Mouse (Mus musculus) forebrain, embryonic 15.5 days (tissue): ENCODE measurements around the gene Prcd. TPM values are rescaled to one million over a fixed set of nuclear protein-coding genes. Genes with fewer than 3 reads are reported as not detected.

Experiments
- ATAC-seq: fragments of 200-750 bp; cut with Nextera tagmentation; replicated peaks from 2 replicates; pipeline ENCODE4 v1.8.0; 2017; ENCODE audit warnings: mild to moderate bottlenecking, moderate TSS enrichment, moderate library complexity
- H3K27ac ChIP-seq: fragments of 300-500 bp; sonication (generic); replicated peaks from 2 replicates; pipeline ENCODE4 v1.5.1; 2015; ENCODE audit warnings: mild to moderate bottlenecking, inconsistent platforms
- H3K27me3 ChIP-seq: fragments of 300-500 bp; sonication (generic); 2 replicates; pipeline ENCODE4 v1.6.1; 2015; ENCODE audit warnings: inconsistent platforms
- H3K36me3 ChIP-seq: fragments of 300-500 bp; sonication (generic); 2 replicates; pipeline ENCODE4 v1.6.1; 2015; ENCODE audit warnings: mild to moderate bottlenecking, inconsistent platforms
- H3K4me1 ChIP-seq: fragments of 300-500 bp; sonication (generic); 2 replicates; pipeline ENCODE4 v1.6.1; 2015; ENCODE audit warnings: inconsistent platforms
- H3K4me2 ChIP-seq: fragments of 300-500 bp; sonication (generic); replicated peaks from 2 replicates; pipeline ENCODE4 v1.6.1; 2015; ENCODE audit warnings: mild to moderate bottlenecking, inconsistent platforms
- H3K4me3 ChIP-seq: fragments of 300-500 bp; sonication (generic); 2 replicates; pipeline ENCODE4 v1.5.1; 2015; ENCODE audit warnings: mild to moderate bottlenecking, inconsistent platforms
- H3K9ac ChIP-seq: fragments of 300-500 bp; sonication (generic); replicated peaks from 2 replicates; pipeline ENCODE4 v1.6.1; 2015; ENCODE audit warnings: mild to moderate bottlenecking, inconsistent platforms
- H3K9me3 ChIP-seq: fragments of 300-500 bp; sonication (generic); 2 replicates; pipeline ENCODE4 v1.6.1; 2016; ENCODE audit warnings: inconsistent platforms
- WGBS: fragments of 180-500 bp; shearing (Covaris S2); methylation state at CpG from one replicate; pipeline ENCODE4 v1.1.7; 2015; ENCODE audit warnings: mixed read lengths; 5-methylcytosine and 5-hydroxymethylcytosine counted together
- polyA plus RNA-seq: library from polyadenylated mRNA; unstranded; fragments of >200 nt; fragmentation: Nextera tagmentation; extraction: Ambion mirVana; gene quantifications from 2 replicates; pipeline ENCODE4 v1.2.1, GENCODE M21; 2015

The Prcd gene
- polyA plus RNA-seq, 1 experiment from 2014 or later: 2.0 TPM

DNA sequence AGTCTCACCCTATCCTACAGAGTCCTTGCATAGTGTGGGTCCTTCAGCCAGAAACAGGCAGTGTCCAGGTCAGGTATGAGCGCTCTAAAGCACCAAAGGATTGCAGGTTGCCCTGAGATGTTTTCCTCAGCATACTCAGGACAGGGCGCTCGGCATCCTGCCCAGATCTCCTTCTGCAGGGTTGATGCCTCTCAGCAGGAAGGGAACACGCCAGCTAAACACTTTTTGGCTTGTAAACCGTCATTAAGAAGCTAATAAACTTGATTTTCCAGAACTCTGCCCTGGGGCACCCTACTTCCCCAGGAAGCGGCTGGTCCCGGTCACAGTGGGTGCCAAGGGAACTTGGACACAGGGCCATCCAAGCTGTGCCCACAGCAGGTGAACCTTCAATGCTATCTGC is 34.2 kb upstream of the Prcd start:
- WGBS: 89% methylated on average over 7 of the region's 7 CpGs
- H3K9me3 ChIP-seq: no peaks in the 10 kb centered on the region
- no peak overlapping the region for H3K9ac ChIP-seq
- ATAC-seq: no peak
- H3K4me1 ChIP-seq: peaks cover 27% of the 10 kb centered on the region
- no peak overlapping the region for H3K4me3 ChIP-seq
- peaks cover 8% of the 10 kb centered on the region for H3K27me3 ChIP-seq
- no peak overlapping the region for H3K4me2 ChIP-seq
- H3K36me3 ChIP-seq: no peaks in the 10 kb centered on the region
- no peak overlapping the region for H3K27ac ChIP-seq

- 81% methylated on average over 8 of the region's 8 CpGs for WGBS
- Histone ChIP-seq H3K27ac (no peak overlapping the region), H3K9me3 (no peaks in the 10 kb centered on the region), H3K27me3 (peaks cover 11% of the 10 kb centered on the region), H3K4me2 (no peak overlapping the region), H3K4me1 (peaks cover 31% of the 10 kb centered on the region), H3K9ac (no peak overlapping the region), H3K4me3 (no peak overlapping the region), H3K36me3 (no peaks in the 10 kb centered on the region)
- no peak for ATAC-seq
Observed at GRCm38 (mm10) chr11:116619561-116619960, 33.8 kb upstream of the Prcd start.

- 40% methylated on average over 9 of the region's 9 CpGs for WGBS
- no peaks in the 10 kb centered on the region for H3K36me3 ChIP-seq
Observed at GRCm38 (mm10) chr11:116620073-116620472, 33.3 kb upstream of the Prcd start.

DNA sequence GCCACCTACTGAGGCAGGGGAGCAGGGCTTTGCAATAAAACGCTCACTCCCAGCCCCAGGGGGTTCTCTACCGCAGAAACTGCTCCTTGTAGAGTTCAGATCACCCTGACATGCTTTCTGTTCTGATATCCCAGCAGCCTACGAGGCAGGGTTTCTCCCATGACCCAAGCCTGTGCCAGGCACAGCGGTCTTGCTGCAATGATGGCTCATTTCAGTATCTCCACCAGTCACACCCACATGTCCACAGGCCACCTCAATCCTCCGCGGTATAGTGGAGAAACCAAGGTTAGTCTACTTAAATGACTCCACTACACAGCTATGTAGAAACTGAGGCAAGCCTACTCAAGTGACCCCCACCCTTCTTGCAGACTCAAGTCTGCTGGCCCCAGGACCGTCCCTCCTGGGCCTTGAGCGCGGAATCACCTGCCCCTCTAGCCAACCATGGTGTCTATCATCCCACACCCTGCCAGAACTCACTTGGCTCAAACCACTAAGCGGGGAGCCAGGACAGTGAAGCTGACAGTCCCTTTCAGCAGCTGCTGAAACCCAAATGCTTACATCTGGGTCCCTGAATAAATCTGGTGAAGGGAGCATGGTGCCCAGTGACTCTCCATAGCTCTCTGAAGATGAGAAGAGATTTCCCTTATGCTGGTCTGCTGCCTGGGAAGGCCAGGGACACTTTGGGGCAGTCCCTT is 32.6 kb upstream of the Prcd start:
- Histone ChIP-seq H3K4me3 (no peak overlapping the region), H3K9ac (no peak overlapping the region), H3K36me3 (no peaks in the 10 kb centered on the region), H3K4me1 (peaks cover 31% of the 10 kb centered on the region), H3K27me3 (peaks cover 16% of the 10 kb centered on the region), H3K4me2 (no peak overlapping the region), H3K9me3 (no peaks in the 10 kb centered on the region), H3K27ac (no peak overlapping the region)
- ATAC-seq: no peak
- 76% methylated on average over 10 of the region's 10 CpGs for WGBS

More at GRCm38 (mm10) chr11:116620073-116620472, 33.3 kb upstream of the Prcd start:
- no peak overlapping the region for H3K4me2 ChIP-seq
- H3K9ac ChIP-seq: no peak overlapping the region
- no peak overlapping the region for H3K4me3 ChIP-seq
- peaks cover 33% of the 10 kb centered on the region for H3K4me1 ChIP-seq
- peaks cover 16% of the 10 kb centered on the region for H3K27me3 ChIP-seq
- H3K27ac ChIP-seq: no peak overlapping the region
- H3K9me3 ChIP-seq: no peaks in the 10 kb centered on the region
- no peak for ATAC-seq

DNA sequence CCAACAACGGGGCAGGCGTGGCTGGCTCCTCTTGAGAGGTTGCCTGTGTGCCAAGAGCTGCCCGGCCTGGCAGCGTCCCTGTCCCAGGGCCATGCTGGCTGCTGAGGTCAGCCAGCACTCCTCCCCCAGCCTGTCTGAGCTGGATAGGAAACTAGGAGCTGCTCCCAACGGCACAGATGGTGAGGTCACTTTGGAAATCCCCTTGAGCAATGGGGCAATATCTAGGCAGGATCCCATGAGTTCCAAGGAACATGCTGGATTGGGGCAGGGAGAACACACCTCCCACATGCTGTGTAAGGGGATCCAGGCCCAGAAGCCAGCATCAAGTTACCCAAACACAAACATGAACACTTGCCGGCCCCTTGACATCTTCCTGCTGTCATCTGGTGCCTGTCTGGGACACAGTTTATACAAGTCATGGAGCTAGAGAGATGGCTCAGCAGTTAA is 32.1 kb upstream of the Prcd start:
- 49% methylated on average over 6 of the region's 6 CpGs for WGBS

DNA sequence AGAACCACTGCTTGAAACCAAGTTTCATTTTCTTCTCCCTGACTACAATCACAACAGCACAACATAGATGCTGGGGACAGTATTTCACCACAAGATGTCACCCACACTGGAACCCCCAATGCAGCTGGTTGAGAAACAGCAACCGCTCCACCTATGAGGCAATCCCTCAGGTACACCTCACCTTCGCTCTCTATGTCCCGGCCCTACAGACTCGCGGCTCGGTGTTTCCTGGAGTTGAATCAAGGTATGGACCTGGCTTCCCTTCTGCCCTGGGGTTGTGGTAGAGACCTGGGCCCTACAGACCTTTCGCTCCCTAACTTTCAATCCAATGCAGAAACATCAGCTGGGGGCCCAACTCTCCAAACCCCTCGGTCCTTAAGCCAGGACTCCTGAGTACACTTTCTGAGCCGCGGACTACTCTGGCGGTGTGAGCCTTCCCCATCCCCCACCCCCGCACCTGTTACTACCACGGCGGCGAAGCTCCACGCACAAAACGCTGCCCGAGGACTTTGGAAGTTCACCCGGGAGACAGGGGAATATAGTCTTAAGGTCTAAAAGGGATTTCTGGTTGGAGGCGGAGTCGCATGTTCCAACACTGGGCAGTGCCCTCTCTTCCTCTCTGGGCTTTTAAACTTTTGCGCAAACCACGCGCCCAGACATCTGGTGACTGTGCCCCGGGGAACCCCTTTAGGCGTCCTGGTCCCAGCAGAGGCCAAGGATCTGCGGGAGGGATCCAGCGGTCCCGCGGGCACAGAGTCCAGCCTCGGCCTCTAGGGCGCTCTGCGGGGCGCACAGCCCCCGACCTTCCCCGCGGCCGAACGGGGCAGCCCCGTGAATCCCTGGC is 29.8 kb upstream of the Prcd start:
- no peak for ATAC-seq
- H3K4me3 ChIP-seq: peak overlapping the region; percentile 44
- peak overlapping the region; percentile 66 for H3K4me2 ChIP-seq
- H3K9ac ChIP-seq: peak overlapping the region; percentile 33
- H3K36me3 ChIP-seq: no peaks in the 10 kb centered on the region
- H3K4me1 ChIP-seq: peaks cover 28% of the 10 kb centered on the region
- no peak overlapping the region for H3K27ac ChIP-seq
- 6% methylated on average over 40 of the region's 40 CpGs for WGBS
- H3K9me3 ChIP-seq: no peaks in the 10 kb centered on the region
- H3K27me3 ChIP-seq: peaks cover 16% of the 10 kb centered on the region

More for the DNA sequence above, 32.1 kb upstream of the Prcd start:
- Histone ChIP-seq H3K4me3 (no peak overlapping the region), H3K4me1 (peaks cover 29% of the 10 kb centered on the region), H3K4me2 (no peak overlapping the region), H3K9me3 (no peaks in the 10 kb centered on the region), H3K27me3 (peaks cover 16% of the 10 kb centered on the region), H3K36me3 (no peaks in the 10 kb centered on the region), H3K9ac (no peak overlapping the region), H3K27ac (0 out of 2 replicates have a peak overlapping the region, but pooled peaks have one; percentile 23)
- ATAC-seq: peak; percentile 29; the same call in 1 of the 2 replicates

- H3K4me1 ChIP-seq: peaks cover 33% of the 10 kb centered on the region
- H3K27me3 ChIP-seq: peaks cover 16% of the 10 kb centered on the region
- no peaks in the 10 kb centered on the region for H3K9me3 ChIP-seq
- no peak overlapping the region for H3K27ac ChIP-seq
- peak overlapping the region; percentile 33 for H3K9ac ChIP-seq
- H3K36me3 ChIP-seq: no peaks in the 10 kb centered on the region
- peak overlapping the region; percentile 44 for H3K4me3 ChIP-seq
- peak overlapping the region; percentile 66 for H3K4me2 ChIP-seq
- ATAC-seq: 0 out of 2 replicates have a peak, but pooled peaks have one; percentile 20
- WGBS: 15% methylated on average over 35 of the region's 42 CpGs
Observed at GRCm38 (mm10) chr11:116624131-116624832, 29.1 kb upstream of the Prcd start.

- WGBS: 76% methylated on average over 17 of the region's 17 CpGs
- Histone ChIP-seq H3K4me1 (peaks cover 30% of the 10 kb centered on the region), H3K4me2 (no peak overlapping the region), H3K9ac (no peak overlapping the region), H3K9me3 (no peaks in the 10 kb centered on the region), H3K36me3 (no peaks in the 10 kb centered on the region), H3K4me3 (no peak overlapping the region), H3K27me3 (peaks cover 16% of the 10 kb centered on the region), H3K27ac (no peak overlapping the region)
- no peak for ATAC-seq
Observed at GRCm38 (mm10) chr11:116625081-116626000, 28.0 kb upstream of the Prcd start.

GRCm38 (mm10) chr11:116626299-116627071 is 26.8 kb upstream of the Prcd start, which contains the start of gene Rhbdf2:
Gene Rhbdf2 (minus strand): TSS chr11:116627019.
- Histone ChIP-seq H3K4me1 (peaks cover 22% of the 10 kb centered on the region), H3K9ac (no peak within 1 kb of the TSS), H3K4me2 (no peak within 1 kb of the TSS), H3K9me3 (no peaks in the 10 kb centered on the region), H3K4me3 (no peak within 1 kb of the TSS), H3K27me3 (peaks cover 16% of the 10 kb centered on the region), H3K36me3 (no peaks in the 10 kb centered on the region), H3K27ac (no peak within 1 kb of the TSS)
- WGBS: 75% methylated on average over 10 of the region's 10 CpGs
- ATAC-seq: no peak

DNA sequence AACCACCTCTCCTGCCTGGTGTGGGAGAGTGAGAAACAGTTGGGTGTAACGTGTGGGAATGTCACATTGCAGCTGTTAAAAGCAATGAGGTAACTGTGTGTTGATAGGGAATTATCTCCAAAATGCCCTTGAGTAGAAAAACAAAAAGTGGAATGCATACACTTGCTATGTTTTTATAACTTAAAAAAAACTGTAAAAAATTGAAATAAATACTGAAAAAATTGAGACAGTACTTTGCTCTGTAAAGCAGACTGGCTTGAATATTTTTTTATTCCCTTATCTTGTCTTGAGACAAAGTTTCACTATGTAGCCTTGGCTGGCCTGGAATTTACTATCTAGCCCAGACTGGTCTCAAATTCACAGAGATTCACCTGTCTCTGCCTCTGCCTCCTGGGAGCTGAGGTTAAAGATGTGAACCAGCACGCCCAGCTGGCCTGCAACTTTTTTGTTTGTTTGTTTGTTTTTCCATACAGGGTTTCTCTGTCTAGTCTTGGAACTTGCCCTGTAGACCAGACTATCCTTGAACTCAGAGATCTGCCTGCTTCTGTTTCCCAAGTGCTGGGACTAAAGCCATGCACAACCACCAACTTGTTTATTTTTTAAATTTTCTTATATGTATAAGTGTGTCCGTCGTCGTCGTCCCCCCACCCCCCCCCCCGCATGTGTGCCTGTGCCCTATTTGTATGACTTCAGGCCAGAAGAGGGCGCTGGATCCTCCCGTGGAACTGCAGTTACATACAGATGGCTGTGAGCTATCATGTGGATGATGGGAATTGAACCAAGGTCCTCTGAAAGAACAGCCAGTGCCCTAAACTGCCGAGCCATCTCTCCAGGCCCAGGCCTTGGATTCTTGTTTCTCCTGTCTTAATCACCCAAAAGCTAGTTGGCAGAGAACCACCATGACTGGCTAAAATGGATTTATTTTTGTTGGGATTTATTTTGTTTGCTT is 26.0 kb upstream of the Prcd start:
- Histone ChIP-seq H3K4me3 (no peak overlapping the region), H3K27ac (no peak overlapping the region), H3K36me3 (no peaks in the 10 kb centered on the region), H3K9me3 (no peaks in the 10 kb centered on the region), H3K4me1 (peaks cover 18% of the 10 kb centered on the region), H3K27me3 (peaks cover 16% of the 10 kb centered on the region), H3K9ac (no peak overlapping the region), H3K4me2 (no peak overlapping the region)
- WGBS: 37% methylated on average over 10 of the region's 10 CpGs
- ATAC-seq: no peak
